Mouse (Mus musculus) ovary, postnatal 36 days (tissue): ENCODE measurements around the gene Zfx.

ENCODE experiments used
- DNase-seq: peaks from one replicate; pipeline ENCODE4 v3.0.0; 2022; ENCODE audit warnings: low spot score, mixed read lengths

Zfx gene

DNA sequence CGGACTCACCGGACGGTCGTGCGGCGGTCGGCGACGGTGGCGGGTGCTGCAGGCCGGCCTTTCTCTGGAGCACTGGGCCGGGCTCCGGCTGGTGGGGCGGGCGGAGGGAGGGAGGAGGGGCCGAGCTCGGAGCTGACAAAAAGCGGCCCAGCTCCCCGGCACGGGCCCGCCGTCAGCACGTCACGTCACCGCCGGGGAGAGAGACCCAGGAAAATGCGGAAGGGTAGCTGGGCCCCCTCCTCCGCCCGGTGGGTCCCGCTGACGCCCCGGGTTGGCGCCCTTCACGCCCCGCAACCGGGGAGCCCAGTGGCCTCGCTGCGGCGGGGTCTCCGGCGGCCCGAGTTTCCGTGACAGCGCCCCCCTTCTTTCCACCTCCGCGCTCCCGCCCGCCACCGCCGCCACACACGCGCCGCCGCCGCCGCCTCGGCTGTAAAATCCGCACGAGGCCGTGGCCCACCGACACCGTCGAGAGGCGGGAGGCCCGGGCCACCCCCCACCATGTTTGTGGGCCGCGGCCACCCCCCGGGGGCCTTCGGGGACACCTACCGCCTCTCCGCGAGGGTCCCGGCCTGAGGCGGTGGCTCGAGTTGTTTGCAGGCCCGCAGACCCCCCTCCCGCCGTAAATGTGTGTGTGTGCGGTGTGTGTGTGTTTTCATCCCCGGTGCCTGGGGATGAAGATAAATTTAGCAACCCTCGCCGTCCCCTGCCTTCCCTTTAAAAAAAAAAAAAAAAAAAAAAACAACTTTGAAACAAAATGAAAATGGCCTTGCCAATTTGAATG, at the start of gene Zfx:
Gene Zfx (minus strand): TSS at position 644 of the 781 bp plus-strand sequence.
- peak; percentile 69 for DNase-seq

DNA sequence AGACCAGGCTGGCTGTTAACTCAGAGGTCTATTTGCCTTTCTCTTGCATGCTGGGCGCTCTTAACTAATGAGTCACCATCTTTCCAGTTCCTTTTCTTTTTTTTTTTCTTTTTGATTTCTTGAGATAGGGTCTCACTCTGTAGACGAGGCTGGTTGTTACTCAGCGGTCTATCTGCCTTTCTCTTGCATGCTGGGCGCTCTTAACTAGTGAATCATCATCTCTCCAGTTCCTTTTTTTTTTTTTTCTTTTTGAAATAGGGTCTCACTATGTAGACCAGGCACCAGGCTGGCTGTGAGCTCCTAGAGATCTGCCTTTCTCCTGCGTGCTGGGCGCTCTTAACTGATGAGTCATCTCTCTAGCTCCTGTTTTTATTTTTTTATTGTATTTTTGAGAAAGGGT, 45.8 kb upstream of the Zfx start:
- no peak for DNase-seq

DNA sequence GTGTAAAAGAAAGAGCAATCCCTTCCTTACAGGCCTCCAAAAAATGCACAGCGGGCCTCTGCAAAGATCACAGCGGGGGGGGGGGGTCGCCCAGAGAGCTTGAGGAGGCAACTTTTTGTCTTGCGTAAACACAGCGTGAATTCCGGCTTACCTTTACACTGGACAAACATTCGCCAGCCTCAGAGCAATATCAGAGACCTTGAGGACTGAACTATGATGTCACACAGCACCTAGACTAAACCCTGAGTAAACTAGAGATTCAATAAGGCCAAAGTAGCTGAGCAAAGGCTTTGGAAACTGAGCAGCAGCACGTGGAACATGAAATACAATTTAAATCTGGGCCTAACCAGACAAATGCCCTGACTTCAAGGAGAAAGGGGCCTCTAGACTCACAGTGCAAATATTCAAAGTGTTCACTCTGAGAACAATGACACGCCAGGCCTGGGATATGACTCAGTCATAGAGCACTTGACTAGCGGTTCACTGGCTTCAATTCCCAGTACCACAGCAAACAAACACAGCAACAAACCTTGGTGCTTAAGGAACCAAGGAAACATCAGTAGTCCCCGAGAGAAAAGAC, 28.8 kb upstream of the Zfx start:
- DNase-seq = no peak

DNA sequence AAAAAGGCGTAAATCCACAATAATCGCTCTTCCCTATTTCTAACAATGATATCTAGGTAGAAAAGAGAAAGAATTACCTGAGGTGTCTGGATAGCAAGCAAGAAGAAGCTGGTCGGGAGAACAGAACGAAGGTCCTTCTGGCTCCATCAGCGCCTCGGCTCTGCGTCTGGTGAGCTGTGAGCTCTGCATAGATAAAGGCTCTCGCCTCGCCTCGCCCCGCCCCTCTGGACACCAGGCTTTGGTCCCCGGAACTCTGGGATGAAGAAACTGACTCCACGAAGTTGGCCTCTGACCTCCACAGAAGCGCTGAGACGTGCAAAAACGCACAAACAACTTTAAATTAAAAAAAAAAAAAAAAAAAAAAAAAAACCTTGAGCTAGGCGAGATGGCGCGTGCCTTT, 27.0 kb upstream of the Zfx start:
- no peak for DNase-seq

DNA sequence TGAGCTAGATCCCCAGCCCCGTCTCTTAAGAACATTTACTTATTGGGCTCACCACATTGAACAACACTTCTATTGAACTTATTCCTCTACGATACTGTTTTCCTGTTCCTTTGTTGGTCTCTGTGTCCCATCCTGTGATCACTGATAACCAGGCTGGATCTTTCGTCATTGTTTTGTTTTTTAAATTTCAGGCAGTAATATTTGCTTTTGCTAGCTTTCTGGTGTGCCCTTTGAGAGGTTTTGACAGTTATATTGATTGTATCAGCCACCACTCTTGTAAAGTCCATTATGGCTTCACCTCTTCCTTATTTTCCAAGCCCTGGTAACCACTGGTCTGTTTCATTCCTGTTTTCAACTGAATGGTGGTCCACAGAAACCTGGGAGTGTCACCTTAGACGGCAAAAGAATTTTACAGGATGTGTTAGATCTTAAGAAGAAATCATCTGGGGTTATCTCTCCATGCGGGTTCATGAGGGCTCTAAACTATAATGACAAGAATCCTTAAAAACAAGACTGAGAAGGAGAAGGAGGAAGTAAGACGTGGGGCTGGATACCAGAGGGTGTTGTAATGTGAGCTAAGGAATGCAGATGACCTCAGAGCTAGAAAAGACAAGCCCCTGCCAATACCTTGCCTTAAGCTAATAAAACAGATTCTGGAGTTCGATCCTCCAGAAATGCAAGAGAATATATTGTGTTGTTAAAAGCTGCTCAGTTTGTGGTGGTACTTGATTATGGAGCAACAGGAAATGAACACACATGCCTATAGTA, 18.7 kb upstream of the Zfx start:
- DNase-seq = no peak

DNA sequence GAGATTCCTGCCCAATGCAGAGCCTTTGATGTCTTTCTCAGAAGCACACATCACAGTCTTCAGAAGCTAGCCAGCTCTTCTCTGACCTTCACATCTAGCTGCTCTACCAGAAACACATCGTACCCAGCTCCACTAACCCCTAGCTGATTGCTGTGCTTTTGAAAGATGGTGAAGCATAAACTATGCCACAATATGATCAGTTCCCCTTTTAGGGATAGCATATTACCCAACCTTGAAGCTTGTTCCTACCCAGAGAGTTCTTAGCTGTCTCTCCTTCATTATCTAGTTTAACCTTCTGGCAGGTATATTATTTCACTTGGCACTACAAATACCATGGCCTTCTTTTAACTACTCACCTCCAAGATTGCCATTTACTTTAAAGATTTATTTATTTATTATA, 16.6 kb upstream of the Zfx start:
- no peak for DNase-seq

DNA sequence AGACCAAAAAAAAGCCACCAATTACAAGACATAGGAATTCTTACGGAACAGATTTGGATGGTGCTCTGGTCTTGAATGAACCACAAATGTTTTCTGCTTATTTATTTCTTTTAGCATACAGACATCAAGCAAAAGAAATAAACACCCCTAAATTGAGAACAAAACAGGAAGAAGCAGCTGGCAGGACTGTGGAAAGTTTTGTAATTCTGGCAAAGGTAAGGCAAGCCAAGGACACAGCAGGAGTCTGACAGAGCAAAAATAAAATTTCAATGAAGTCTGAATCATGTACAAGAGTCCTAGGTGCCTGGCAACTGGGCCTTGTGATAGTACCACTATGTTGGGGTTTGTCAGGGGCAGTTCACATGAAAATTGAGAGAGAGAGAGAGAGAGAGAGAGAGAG, 14.8 kb upstream of the Zfx start:
- no peak for DNase-seq

DNA sequence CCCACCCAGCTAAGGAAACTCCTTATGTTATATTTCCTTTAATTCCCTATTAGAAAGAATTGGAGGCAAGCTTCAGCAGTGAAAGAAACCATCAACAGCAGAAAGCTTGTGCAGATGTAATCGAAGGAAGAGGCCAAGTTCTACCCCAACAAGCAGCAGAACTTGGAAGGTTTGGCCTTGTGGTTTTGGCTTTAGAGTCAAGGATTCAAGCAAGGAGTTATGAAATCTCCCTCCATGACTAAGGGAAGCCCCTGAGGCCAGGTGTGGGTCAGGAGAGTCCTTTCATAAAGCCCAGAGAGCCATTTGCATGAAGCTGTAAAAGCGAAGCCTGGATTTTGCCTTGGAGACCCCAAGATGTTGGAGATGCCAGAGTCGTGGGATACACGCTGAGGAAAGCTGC, 11.6 kb upstream of the Zfx start:
- no peak for DNase-seq

DNA sequence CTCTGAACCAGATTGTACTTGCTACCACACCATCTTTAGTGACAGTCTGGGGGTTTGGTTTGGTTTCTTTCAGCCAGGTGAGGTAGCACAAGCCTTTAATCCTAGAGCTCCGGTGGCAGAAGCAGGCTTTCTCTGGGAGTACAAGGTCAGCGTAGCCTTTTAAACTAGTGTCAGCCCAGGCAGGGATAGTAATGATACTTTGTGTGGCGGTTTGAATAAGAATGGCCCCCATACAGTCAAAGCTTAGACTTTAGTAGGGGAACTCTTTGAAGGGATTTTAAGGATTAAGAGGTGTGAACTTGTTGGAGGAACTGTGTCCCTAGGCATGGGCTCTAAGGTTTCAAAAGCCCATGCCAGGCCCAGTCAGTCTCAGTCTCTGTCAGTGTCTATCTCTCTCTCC, 10.0 kb upstream of the Zfx start:
- no peak for DNase-seq

DNA sequence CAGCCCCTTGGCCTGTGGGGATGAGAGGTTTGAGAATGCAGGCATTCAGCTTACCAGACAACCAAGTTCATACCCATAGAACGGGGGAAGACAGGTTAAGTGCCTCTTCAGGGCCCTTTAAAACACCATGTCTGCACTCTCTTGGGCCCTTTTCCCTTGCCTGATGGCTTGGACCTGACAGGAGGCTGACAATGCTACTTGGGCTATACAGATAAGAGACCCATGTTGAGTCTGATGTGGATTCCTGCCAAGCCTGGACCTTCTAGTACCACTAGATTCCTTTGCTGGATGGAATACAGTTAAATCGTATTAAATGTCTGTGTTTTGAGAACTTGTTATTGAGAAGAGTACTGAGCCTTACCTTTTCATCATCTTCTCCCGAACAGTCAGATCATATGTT, 8.7 kb upstream of the Zfx start:
- no peak for DNase-seq

DNA sequence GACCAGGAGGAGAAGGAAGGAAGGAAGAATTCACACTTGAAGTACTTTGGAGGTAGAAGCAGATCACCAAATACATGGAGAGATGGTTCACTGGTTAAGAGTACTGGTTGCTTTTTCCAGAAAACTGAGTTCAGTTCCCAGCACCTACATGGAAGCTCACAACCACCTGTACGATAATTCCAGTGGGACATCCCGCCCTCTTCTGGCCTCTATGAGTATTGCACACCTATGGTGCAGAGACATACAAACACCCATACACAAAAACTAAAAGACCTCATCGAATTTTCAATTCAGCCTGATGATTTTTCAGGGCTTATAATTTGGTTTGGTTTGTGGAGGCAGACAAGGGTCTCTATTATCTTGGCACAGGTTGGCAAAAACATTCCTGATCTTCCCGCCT, 6.2 kb upstream of the Zfx start:
- DNase-seq = no peak

DNA sequence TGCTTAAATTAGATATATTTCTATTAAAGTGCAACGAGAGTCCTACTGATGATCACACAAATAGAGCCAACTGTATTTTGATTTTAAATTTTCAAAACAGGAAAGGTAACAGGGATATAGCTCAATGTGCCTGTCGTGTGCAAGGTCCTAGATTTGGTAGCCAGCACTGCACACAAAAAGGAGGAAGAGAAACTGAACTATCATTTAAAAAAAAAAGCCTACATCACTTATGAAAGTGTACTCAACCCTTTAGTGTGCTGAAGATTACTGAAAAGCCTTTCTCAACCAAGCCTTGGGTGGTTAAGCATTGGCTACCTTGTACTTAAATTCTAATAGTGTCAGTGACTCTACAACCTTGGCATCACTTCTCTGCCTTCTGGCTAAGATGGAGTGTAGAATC, 2.4 kb upstream of the Zfx start:
- DNase-seq = no peak

DNA sequence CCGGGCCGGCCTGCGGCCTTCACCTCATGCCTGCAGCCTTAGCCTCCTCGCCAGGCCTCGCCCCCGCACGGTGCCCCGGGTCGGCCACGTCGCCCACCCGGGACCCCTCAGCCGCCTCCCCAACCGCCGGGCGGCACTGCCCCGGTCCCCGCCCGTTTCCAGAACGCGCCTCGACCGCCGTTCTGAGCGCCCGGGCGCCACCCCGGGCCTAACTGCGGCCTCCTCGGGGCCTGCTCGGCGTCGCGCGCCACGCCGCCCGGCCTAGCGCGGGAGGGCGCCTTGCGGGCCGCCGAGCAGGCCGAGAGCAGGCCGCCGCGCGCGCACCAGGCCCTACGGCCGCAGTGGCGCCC, 818 bp downstream of the Zfx start:
- DNase-seq = no peak

DNA sequence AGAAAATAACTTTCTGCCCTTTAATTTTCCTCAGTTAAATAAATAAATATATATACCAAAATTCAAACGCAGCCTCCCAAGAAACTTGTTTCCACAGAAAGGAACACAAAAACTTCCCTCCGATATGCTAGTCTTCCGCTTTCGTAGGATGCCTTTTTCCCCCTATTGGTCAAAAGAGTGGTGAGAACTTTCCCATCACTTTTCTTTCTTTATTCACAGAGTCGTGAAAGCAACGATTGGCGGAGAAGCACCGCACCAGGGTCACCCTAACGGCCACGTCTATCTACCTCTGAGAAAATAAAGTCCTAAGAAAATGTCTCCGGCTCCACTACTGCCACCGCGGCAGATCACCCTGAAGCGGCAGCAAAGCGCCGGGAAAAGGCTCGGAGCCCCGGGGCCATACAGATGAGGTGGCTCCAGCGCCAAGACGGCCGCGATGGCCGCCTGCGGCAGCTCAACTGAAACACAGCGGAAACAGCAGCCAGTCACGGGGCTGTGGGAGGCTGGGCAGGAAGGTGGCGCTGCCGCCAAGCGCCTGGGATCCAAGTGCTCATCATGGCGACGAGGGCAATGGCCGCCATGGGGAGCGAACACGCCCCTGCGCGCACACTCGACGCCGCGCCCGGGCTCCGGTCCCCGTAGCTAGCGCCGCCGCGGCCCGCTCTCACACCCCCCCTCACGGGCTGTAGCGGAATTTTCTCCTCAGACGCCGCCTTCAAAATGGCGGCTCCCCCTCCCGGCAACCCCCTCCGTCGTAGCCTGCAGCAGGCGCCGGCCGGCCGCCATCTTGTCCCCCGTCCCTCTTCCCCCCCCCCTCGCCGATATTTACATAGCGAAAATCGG, 1.4 kb downstream of the Zfx start:
- DNase-seq = peak; percentile 84

DNA sequence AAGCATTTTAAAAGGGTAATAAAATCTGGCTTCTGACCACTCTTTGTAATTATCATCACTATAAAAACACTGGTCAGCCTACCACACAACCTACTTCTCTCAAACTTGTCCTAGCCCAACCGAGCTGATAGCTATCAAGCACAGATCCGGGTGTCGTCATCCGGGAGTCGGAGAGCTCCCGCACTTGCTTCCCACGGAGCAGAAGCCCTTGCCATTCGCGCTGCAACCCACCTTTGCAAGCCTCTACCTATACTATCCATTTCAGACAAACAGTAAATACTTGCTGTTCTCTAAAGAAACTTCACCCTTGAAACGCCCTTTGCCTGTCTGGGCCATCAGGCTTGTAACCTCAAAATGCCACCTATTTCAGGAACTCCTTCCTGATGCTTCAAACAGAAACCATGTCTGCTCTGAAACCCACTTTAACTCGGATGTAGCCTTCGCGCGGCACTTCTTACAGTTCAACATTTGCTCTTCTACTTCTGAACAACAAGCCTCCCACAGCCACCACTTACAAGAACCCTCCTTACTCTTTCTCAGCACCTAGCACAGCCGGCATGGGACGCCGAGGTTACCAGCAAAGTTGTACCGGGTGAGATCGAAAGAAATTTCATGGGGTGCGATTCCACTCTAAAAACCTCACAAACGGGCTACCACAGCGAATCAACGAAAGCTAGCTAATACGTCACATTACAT, 2.2 kb downstream of the Zfx start:
- peak; percentile 8 for DNase-seq

DNA sequence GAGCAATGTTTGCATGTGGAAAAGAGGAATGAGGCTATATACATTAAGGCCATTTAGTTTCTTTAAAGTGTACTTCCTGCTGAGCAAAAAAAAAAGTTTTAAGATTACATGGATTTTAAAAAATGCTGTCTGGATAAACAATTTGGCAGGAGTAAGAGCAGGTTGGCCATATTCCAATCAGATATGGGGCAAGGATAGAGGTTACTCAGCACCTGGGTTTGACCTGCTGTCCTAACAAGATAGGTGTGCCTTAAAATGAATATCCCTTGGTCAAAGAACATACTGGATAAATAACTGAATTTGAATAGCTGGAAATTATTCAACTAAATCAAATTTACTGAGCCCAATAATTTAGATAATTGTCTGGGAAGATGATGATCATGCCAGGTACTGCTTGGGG, 5.2 kb downstream of the Zfx start:
- DNase-seq = no peak

DNA sequence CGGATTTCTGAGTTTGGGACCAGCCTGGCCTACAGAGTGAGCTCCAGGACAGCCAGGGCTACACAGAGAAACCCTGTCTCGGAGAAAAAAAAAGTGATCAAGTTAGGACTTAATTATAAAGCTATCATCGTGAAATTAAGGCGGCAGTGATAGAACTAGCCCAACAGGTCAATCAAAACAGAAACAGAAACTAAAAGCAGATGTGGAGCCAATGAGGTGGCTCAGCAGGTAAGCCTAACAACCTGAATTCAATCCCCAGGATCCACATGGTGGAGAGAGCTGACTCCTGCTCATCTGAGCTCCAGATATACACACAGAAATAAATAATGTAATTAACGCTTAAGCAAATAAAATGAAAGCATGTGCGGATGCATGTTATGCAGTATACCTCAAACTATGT, 7.6 kb downstream of the Zfx start:
- DNase-seq = no peak

DNA sequence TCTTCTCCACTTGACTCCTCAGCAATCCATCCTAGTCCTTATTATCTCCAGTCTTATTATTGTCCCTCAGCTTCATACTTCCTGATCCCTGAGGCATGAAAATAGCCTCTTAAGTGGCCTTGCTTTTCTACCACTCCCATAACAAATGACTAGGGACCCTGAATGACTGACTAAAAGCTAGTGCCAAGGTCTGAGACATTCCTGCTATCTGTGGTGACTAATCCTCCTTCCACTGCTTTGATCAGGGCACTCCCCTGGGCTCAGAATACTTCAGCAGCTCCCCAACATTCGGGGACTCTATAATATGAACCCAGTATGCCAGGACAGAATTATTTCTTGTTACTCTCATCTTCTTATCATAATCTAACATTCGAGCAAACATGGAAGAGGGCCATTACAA, 17.5 kb downstream of the Zfx start:
- DNase-seq = no peak

DNA sequence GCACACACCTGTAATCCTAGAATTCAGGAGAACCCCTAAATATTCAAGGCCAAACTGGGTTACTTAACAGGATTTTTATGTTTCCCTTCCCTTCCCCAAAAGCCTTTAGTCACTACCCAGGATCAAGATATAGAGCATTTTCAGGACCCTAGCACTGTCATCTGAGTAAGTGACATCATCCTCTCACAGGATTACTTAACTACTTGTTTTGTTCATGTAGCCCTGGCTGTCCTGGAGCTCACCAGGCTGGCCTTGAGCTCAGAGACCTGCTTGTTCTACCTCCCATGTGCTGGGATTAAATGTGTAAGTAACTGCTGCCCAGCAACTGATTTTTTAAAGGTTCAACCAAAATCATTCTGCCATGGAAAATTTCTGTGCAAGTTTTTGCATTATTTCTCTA, 20.6 kb downstream of the Zfx start:
- DNase-seq = no peak

DNA sequence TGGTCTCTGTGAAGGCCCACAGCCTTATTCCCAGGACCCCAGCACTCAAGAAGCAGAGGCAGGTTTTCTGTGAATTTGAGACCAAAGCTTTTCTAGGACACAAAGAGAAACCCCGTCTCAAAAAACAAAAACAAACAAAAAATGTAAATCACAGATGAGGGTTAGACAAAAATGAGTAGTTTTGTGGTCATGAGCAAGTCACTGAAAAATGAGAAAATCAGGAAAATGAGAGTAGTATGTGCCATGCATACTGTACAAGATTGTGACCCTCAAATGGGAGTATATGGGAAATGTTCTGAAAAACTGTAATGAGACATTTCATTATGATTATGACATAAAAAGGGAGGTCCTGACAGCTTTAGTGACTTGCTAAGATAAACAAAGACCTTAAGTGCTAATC, 22.9 kb downstream of the Zfx start:
- no peak for DNase-seq

DNA sequence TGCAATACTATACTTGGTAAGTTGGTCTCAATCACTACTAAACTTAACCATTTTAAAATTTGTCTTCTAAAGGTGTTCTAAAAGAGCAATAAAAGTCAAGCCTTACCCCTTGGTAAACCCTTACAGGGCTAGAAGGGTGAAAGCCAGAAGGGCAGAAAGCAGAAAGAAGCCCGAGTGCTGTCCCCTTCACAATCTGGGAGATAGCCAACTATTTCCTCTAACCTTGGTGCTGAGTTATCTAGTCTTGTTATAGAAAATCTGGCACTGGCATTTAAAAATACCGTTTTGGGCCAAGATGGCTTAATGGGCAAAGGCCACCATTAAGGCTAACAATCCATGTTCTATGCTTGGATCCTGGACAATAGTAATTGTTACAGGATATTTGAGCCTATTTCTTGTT, 32.5 kb downstream of the Zfx start:
- no peak for DNase-seq

DNA sequence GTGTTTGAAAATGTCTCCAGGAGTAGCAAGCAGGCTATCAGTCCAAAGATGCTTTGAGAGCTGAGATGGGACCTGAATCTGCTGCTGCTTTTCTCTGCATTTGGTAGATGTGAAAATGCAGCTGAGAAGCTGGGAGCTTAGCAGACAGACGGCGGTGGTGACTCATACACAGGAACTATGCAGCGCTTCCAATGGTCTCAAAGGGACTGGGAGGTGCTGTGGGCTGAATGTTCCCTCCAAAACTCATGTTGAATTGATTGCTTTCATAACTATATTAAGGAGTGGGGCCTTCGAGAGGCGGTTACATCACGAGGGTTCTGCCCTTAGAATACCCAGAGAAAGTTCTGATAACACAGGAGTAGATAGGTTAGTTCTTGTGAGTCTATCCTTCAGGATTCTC, 62.3 kb downstream of the Zfx start:
- DNase-seq = no peak
